Mouse (Mus musculus) kidney, adult 18-20 months (tissue): Measurements from ENCODE around the gene Fam151a.
"Not testable (repeated sequence)": the region's sequence is repeated elsewhere in the genome, so short reads cannot be mapped to it uniquely, and the experiment has no call there.

Source experiments
- DNase-seq: peaks from one replicate; pipeline ENCODE4 v3.0.0; 2021

Fam151a gene

GRCm38 (mm10) chr4:106778116-106778788 is 44.6 kb downstream of the Fam151a start:
- peak; percentile 94 for DNase-seq

- DNase-seq, result no peak
These were observed 46.4 kb downstream of the Fam151a start for GRCm38 (mm10) chr4:106780045-106780444.

GRCm38 (mm10) chr4:106783137-106783536 is 49.4 kb downstream of the Fam151a start:
- no peak for DNase-seq

GRCm38 (mm10) chr4:106784806-106785205 is 51.1 kb downstream of the Fam151a start:
- DNase-seq, result no peak

GRCm38 (mm10) chr4:106785345-106785744 is 51.7 kb downstream of the Fam151a start:
- DNase-seq, result no peak

GRCm38 (mm10) chr4:106785753-106786540 is 52.3 kb downstream of the Fam151a start:
- no peak for DNase-seq

GRCm38 (mm10) chr4:106787830-106788229 is 54.1 kb downstream of the Fam151a start:
- DNase-seq, result no peak

- DNase-seq, result no peak
These were observed 54.9 kb downstream of the Fam151a start for GRCm38 (mm10) chr4:106788627-106789026.

- DNase-seq, result no peak
These were observed 56.0 kb downstream of the Fam151a start for GRCm38 (mm10) chr4:106789705-106790104.

GRCm38 (mm10) chr4:106790218-106790617 is 56.5 kb downstream of the Fam151a start:
- not testable (repeated sequence) for DNase-seq

- no peak for DNase-seq
These were observed 57.2 kb downstream of the Fam151a start for GRCm38 (mm10) chr4:106790938-106791337.

- no peak for DNase-seq
These were observed 58.6 kb downstream of the Fam151a start for GRCm38 (mm10) chr4:106792276-106792675.

GRCm38 (mm10) chr4:106793826-106794225 is 60.1 kb downstream of the Fam151a start:
- not testable (repeated sequence) for DNase-seq

- DNase-seq, result no peak
These were observed 60.6 kb downstream of the Fam151a start for GRCm38 (mm10) chr4:106794247-106794646.

- no peak for DNase-seq
These were observed 61.6 kb downstream of the Fam151a start for GRCm38 (mm10) chr4:106795289-106795688.
